Mouse (Mus musculus) CH12F3 (cell line): Measurements from ENCODE around the gene Actn3.

ENCODE experiments used
- in situ Hi-C: fragments of 300-500 bp; cut with MboI; formaldehyde crosslinking; loops from 2 replicates; pipeline ENCODE4 v1.14.3; 2020; ENCODE audit warnings: low sequenced_read_pairs

Gene Actn3

DNA sequence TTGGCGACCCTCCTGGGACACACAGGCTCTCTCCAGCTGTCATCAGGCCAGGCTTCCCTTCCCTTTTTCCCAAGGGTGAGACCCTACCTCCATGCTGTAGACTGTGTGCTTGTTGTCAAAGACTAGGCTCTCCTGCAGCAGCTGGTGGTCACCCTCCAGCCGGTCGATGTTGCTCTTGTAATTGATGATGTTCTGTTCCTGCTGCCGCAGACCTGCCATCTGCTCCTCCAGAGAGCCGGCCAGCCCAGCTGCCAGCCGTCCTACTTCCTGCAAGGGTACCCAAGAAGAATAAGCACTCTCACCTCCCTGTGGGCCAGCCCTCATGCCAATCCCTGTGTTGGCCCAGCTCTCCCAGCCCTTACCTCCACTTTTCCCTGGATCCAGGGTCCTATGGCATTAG is 14.7 kb downstream of the Actn3 start:
- in situ Hi-C loops, result no loop called here

DNA sequence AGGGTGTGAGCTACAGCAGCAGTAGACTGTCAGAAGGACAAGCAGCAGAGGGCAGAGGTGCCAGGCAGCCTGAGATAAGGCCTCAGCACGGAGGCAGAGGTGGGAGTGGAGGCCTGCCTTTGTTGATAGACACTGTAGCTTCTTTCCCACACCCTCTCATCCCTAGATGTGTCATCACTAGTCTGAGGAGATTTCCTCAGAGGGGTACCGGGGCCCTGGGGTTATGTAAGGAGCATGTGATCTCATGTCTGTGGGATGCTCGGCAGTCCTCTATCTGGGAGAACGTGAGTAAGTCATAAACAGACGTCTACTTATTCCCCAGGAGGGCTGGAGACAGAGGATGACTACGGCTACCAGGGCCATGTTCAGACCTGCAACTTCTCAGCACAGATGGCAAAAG is 18.6 kb downstream of the Actn3 start:
- in situ Hi-C loops, result no loop called here

DNA sequence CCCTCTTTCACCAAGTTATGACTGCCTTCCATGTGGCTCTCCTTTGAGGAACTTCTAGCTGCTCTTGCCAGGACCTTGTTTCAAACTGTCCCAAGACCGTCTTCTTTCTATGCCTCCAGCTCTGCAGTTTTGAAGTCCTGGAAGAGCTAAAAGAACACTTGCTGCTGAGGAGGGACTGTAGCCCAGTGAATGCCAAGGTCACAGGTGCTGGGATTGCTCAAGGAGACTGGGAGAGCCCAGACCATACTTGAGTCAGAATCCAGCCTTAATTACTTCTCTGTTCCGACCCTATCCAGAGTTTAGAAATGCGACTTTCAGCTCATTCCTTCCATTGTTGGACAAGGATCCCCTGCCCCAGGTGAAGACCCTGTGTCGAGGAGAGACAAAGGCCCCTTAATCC is 21.8 kb downstream of the Actn3 start:
- in situ Hi-C loops, result no loop called here

DNA sequence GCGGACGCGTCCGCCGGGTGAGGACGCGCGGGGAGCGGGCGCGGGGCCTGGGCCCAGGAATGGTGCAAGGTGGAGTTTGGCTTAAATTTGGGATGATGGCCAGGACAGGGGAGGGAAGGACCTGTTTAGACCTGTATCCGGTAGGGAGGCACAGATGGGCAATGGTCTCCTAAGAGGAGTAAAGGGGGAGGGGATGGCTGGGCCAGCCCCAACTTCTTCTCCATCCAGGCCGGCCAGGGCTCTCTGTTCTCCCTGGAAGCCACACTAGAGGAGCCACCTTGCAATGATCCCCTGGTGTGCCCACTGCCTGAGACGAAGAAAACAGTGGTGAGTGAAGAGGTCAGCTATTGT is 22.3 kb downstream of the Actn3 start:
- in situ Hi-C loops, result no loop called here

DNA sequence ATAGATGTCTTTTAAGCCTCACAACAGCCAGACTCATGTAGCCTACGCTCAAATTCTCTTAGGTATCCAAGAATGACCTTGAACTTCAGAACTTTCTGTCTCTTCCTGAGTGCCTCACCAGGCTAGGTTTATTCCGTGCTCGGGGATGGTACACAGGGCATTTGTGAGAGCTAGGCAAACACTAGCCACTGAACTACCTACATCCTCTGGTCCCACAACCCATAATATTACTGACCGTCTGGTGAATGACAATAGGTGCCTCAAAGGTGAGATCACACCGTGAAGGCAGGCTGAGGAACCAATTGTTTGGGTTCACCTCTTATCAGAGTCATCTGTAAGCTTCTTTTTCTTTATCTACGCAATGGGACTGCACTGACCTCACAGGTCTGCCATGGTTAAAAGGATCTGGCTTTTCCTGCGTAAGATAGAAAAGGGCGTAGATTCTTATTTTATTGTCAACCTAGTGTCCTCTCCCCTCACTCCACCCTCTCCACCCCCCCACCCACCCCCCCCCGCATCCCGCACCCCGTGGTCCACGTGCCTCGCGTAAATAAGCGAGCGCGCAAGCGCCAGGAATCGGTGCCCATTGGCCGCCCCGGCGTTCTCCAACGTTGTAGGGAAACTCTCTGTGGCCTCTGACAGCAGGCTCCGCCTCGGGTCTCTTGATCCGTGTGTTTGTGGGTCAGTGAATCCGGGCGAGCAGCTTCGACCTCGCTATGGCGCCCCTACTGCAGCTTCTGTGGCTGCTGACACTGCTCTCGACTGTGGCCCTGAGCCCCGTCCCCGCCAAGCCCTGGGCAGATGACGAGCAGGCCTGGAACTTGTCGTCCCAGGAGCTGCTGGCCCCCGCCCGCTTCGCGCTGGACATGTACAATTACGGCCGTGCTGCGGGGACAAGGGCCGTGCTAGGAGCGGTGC is 22.9 kb downstream of the Actn3 start, which contains the start of gene Ctsf:
Ctsf (plus strand) TSS at position 579 of the 918 bp plus-strand sequence.
- in situ Hi-C loops, result no loop called here

DNA sequence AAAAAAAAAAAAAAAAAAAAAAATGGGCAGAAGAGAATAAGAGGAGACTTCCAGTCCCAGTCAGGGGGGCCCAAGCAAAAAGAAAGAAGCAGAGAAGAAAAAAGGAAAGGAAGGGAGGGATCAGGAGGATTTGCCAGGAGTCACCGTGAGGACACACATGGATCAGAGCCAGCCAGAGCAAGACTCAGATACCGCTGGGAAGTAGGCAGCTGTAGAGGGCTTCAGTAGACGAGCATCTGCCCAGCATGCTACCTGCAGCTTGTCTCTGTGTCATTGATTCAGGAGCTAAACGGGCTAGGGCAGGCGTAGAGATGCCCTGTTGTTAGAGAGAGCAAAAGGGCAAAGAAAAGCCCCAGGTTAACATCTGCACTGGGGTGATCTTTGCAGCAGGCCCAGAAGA is 27.4 kb downstream of the Actn3 start:
- in situ Hi-C loops, result no loop called here

DNA sequence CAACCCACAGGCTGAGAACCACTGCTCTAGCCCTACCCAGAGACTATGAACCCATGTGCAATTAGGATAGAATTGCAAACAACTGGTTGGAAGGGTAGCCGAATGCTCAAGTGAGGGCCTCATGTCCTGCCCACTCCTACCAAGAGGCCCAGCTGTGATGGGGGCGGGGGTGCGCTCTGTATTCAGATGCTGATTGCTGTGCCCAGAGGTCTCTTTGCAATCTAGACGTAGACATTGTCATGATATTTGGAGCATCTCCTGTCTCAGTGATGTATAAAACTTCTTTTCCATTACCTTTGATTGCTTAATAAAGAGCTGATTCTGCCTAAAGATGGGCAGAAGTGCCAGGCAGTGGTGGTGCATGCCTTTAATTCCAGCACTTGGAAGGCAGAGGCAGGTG is 27.9 kb downstream of the Actn3 start:
- in situ Hi-C loops, result no loop called here

DNA sequence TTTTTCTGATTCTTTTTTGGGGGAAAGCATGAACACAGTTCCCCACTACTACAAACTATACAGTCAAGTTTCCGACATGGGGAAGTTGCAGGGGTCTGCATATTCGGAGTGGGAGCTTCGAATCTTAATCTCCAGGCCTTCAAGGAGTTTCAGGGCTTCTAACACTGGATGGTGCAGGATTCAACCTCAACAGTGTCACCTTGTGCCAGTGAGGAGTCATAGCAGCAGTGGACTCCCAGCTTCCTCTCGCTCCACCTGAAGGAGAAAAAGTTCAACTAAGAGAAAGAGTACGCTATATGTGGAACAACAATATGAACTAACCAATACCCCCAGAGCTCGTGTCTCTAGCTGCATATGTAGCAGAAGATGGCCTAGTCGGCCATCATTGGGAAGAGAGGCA is 30.2 kb downstream of the Actn3 start:
- in situ Hi-C loops, result no loop called here

DNA sequence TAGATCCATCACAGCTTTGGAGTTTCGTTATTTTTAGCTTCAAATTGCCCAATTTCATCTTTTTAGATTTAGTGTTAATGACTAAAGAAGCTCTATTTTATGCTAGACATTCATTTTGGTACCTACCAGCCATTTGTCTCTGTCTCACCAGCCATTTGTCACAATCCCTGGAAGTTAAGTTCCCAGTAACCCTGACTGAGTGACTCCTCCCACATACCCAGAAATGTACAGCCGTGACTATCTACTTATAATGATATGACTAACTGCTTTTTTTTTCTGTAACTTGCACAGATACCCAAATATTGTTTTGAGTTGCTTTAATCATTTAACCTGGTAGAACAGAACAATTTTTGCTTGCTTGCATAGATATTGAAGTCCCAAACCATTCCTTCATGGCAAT is 31.9 kb downstream of the Actn3 start:
- in situ Hi-C loops, result no loop called here

DNA sequence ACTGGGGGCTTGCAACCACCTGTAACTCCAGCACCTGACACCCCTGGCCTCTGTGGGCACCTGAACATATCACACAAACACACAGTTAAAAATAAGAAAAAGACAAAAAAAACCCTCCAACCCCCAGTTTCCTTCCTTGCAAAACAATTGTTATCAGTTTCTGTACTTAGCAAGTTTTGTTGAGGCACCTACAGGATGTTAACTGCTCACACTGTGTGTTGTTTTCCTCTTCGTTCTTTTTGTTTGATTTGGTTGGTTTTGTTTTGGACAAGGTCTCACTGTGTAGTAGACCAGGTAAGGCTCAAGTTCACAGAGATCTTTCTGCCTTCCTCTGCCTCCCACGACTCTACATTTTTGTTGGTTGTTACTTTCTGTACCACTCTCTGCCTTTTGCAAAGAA is 35.1 kb downstream of the Actn3 start:
- in situ Hi-C loops, result no loop called here

DNA sequence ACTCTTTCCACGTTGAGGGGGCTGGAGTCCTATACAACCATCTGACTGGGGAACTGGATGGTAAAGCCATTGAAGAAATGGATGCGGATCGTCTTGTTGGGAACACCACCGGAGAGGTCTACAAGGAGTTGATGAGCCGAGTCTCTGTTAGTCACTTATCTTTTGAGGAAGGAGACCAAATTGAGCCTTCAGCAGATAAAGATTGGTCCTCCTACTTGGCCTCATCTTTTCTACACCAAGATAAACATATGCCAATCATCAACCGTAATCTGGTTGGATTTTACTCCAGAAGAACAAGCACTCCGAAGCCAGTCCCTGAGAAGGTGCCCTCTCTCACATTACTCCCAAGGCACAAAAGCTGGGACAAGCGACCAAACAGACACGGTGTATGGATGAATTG is 36.9 kb downstream of the Actn3 start:
- in situ Hi-C loops, result no loop called here

DNA sequence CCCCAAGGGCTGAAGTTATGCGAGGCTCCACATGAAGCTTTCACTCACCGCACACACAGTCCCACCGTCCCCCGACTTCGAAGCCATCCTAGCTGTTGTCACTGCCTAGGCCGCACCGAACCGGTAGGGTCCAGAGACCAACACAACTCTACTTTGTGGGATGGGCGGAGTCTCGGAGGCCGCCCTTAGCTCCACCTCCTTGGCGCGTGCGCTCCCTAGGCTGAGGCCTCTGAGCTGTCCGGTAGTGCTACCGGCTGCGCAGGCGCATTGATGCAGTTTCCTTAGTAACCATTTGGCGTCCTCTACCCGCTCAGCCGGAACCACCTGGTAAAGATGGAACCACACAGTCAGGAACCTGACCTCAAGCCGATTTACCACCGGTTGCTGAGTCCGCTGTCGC is 38.6 kb downstream of the Actn3 start, which contains the start of the genes Ccs and Ccdc87:
Ccs (minus strand) TSS at position 184 of the 400 bp plus-strand sequence.
Ccdc87 (plus strand) TSS at position 218 of the 400 bp plus-strand sequence.
- in situ Hi-C loops, result no loop called here

DNA sequence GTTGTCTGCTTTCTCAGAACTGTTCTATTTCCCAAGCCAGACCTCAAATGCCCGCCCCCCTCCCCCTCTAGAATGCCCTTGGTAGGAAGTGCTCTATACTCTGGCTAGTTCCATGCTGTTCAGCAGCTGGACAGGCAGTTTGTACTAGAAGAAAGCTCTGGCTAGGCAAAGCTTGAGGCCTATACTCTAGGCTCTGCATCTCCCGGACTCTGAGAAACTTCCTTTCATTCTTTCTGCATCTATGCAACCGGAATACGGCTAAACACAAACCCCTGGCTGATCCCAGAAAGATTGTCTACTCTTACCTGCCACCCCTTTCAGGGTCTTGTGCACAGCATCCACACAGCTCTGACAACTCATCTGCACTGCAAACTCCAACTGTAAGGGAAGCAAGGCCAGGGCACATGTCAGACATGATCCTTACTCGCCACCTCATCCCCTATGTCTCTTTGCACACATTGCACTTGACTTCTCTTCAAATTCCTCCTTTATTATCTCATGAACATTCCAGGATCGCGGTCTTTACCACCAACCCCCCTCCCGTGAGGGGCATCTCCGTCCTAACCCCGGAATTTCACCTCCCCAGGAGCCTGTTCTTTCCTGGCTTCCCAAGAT is 39.1 kb downstream of the Actn3 start:
- in situ Hi-C loops, result no loop called here

DNA sequence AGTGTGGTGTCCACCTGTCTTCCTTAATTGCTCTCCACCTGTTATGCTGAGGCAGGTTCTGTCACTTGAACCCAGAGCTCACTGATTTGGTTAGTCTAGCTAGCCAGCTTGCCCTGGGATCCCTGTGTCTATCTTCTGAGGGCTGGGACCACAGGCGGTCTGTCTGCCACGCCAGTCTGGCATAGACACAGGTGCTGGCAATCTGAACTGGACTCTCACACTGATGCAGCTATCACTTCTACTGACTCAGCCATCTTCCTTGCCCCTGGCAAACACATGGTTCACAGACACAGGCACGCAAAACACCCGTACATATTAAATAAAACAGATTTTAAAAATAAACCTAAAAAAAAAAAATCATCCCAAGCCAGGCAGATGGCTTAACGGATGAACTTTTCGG is 40.7 kb downstream of the Actn3 start:
- in situ Hi-C loops, result no loop called here

DNA sequence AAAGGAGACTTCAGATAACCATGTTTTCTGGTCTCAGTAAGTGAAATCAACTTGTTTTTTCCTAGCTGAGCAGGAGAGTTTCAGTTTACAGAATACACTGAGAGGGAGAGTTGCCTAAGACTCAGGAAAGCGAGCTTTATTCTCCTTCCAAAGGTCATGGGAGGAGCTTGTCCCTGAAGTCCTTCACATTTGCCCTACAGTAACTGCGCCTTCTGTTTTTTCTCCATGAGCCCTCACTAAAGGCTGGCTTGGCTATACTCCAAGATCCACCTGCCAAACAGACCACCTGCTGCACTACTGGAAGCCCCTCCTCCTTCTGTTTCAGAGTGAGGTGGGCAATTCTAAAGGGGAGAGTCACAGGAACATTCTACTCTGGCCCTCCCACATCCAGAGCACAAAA is 41.6 kb downstream of the Actn3 start:
- in situ Hi-C loops, result no loop called here

DNA sequence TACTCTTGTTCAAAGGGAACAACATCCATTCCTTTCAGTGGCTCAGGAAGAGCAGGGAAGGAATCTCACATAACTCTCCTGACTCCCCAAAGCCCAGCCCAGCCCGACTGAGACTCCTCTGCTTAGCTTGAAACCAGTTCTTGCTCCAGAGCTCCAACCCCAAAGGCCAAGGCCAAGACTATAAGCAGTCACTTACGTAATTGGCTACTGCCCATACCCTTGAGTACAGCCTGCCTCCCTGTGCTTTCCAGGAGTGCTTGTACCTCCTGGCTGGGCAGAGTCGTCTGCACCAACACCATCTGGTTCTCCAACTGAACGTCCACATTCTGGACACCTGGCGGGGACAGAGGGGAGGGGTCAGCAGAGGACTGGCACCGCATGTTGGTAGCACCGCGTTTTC is 43.7 kb downstream of the Actn3 start:
- in situ Hi-C loops, result no loop called here

DNA sequence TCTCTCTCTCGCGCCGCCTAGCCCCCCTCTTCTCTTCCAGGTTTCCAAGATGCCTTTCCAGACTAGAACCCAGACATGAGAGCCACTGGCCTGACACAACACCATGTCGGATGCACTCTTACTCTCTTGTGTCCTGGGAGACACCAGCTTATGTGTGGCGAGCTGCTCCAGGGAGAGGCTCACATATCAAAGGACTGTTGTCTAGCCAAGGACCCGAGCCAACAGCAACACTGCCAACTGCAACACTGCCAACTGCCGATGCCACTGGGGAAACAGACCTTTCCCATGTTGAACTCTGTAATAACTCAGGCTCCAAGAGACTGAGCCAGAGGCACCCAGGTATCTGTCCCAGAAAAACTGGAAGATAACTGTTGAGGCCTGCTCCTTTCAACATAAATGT is 48.6 kb downstream of the Actn3 start:
- in situ Hi-C loops, result no loop called here

DNA sequence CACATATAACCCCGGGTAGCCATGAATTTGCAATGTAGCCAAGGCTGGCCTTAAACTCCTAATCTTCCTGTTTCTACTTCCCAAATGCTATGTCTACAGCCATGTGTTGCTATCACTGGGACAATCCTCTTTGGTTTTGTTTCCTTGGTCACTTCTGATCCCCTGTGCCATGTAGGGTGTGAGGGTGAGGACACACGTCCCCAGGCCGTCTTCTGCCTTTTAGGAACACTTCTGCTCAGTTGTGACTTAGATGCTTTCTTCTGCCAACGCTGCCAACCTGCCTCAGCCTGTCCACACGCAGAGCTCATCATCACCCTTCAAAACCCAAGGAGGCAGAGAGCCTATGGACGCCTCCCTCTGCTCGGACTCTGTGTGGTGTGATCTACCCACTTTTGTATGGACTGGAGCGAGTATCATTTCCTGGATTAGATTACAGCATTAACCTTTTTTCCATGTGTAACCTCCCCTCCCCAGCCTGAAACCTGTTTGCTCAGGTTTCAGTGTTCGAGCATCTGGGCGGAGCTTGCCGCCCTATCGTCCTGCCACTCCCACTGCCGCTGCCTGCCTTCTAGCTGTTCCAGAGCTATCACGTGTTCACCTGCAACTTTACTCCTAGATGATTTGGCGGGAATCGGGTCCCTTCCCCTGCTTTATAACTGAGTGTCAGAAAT is 49.1 kb downstream of the Actn3 start:
- in situ Hi-C loops, result no loop called here

DNA sequence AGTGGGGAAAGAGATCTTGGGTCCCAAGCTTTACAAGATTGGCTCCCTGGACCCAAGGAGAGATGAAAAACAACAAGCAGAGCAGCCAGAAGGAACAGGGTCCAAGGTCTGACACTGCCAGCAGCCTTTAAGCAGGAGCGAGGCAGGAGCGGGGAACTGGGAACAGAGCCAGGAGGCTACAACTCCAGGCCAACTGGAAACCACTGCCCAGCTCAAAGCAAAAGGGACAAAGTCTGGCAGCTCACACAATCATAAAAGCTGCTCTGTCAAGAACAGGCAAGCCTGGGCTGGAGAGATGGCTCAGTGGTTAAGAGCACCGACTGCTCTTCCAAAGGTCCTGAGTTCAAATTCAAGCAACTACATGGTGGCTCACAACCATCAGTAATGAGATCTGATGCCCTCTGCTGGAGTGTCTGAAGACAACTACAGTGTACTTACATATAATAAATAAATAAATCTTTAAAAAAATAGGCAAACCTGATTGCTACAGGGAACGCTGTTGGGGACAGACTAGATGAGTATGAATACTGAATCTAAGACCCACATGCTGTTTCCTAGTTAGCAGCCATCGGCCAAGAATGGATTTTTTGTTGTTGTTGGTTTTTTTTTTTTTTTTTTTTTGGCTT is 56.9 kb downstream of the Actn3 start:
- in situ Hi-C loops, result no loop called here

DNA sequence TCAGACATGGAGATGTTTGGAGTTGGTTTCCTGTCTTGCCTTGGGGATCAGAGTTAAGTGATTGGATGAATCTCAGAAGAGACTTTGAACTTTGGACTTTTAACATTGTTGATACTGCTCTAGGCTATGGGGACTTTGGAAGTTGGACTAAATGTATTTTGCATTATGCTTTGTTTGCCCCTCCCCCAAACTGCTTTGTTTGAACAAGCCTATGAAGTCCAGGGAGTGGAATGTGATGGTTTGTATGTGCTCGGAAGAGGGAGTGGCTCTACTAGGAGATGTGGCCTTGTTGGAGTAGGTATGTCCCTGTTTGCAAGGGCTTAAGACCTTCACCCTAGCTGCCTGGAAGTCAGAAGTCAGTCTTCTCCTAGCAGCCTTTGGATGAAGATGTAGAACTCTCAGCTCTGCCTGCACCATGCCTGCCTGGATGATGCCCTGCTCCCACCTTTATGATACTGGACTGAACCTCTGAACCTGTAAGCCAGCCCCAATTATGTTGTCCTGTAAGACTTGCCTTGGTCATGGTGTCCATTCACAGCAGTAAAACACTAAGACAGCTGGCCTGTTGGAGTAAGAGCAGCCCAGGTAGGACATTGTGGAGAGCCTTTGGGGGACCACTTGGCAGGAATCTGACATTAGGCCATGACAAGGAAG is 60.4 kb downstream of the Actn3 start:
- in situ Hi-C loops, result no loop called here

DNA sequence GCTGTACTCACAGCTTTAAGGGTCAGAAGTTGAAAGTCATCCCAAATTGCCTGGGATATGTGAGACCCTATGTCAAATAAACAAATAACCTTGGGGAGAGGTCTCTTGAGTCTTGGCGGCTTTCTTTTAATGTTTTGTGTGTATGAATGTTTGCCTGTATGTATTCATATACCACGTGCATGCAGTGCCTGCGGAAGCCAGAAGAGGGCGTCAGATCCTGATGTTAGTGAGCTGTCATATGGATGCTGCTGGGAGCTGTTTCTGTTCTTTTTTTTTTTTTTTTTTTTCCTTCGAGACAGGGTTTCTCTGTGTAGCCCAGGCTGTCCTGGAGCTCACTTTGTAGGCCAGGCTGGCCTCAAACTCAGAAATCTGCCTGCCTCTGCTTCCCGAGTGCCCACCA is 64.7 kb downstream of the Actn3 start:
- in situ Hi-C loops, result no loop called here
